Mouse (Mus musculus): ENCODE measurements around the gene Efcab6.

DNA sequence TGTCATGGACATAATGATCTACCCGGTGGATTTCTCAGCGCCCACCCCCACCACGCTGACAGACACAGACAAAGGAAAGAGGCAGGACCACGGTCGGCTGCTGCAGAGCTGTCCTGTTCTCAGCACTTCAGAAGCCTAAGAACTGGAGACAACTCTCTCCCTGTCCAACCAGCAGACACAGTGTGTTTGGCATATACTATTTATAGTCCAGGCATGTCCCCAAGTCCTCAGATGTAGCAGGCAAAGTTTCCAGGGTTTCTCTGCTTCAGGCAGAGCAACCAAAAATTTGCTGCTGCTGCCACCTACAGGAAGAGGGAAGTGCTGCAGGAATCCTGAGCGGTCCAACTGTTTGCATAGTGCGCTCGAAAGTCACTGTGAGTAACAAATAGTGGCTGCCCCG is 11.3 kb downstream of the Efcab6 start:
- TF ChIP-seq USF1 (IDR thresholded peaks at IDR 0.05; ENCODE audit: low read depth, low read length), result no peak
- no peak for TF ChIP-seq UBTF (IDR thresholded peaks at IDR 0.05; ENCODE audit: low read depth, low read length)
- no peak for TF ChIP-seq CHD1 (IDR thresholded peaks at IDR 0.05; ENCODE audit: low read depth, low read length)
- TF ChIP-seq MXI1 (IDR thresholded peaks at IDR 0.05; ENCODE audit: low read depth, low read length), result no peak
- no peak for TF ChIP-seq NRF1 (IDR thresholded peaks at IDR 0.05; ENCODE audit: low read depth, low read length)
- TF ChIP-seq TBP (conservative IDR thresholded peaks at IDR 0.05; ENCODE audit: low read depth, low read length), result no peak
- no peak for TF ChIP-seq ZC3H11A (IDR thresholded peaks at IDR 0.05; ENCODE audit: low read depth, low read length)
